Mouse (Mus musculus): ENCODE measurements around the gene Plekhg2. TPM values are rescaled to one million over a fixed set of nuclear protein-coding genes. Genes with fewer than 3 reads are reported as not detected.

Gene Plekhg2
- polyA plus RNA-seq, 1 experiment from 2014 or later: 81.2 TPM

DNA sequence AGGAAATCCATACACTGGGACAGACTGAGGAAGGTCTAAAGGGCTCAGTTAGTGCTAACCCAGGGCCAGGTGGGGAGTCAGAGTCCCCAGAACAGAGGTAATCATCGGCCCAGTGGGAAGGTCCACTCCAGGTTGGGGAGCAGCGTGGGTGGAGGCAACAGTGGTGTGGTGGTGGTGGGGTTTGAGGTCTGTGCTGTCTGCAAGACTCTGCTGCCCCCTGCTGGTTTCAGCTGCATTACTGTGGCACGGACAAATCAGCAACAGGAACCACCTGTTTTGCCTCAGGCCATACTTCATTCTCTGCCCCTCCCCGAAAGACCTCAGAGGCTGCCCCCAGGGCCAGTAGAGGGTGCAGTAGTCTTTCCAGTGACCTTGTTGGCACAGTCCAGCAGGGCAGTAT, 14.1 kb upstream of the Plekhg2 start:
- peaks cover 7% of the 10 kb centered on the region; the same call in 1 of the 2 replicates for H3K36me3 ChIP-seq (ENCODE audit: control insufficient read depth, insufficient read depth, low read length)
- WGBS: 28% methylated on average over 4 of the region's 4 CpGs
- peaks cover 5% of the 10 kb centered on the region; the same call in 1 of the 2 replicates for H3K4me1 ChIP-seq (replicated peaks; ENCODE audit: control insufficient read depth, insufficient read depth, low read length)
- H3K9me3 ChIP-seq (ENCODE audit: control insufficient read depth, low read length): no peaks in the 10 kb centered on the region
- H3K4me2 ChIP-seq (ENCODE audit: low read depth, low read length, severe bottlenecking): no peak overlapping the region
- DNase-seq (ENCODE audit: low spot score): peak; percentile 91
- H3K9ac ChIP-seq (ENCODE audit: low read length): no peak overlapping the region
- no peak overlapping the region for H3K4me3 ChIP-seq (ENCODE audit: low read depth, low read length)
- no peak overlapping the region for H3K27ac ChIP-seq (ENCODE audit: low read depth, low read length)
- no peaks in the 10 kb centered on the region for H3K27me3 ChIP-seq (ENCODE audit: control insufficient read depth, insufficient read depth, low read length)
- peak; percentile 67 for ATAC-seq (replicated peaks; ENCODE audit: low FRiP score)

DNA sequence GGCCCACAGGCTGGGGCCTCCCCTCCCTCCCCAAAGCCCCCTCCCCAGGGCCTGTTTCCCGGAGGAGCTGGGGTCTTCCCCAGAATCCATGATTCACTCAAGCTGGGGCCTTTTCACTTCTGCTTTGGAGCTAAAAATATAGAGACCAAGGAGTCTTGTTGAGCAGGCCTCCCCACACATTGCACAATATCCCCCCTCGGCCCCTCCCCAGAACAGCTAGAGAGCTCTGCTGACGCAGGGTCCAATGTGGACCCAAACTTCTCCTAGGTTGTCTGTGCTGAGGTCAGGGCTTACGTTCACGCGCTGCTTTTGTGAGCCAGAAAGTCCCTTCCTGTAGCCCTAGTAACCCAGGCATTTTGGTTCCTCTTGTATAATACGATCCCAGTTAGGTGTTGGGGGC, 13.6 kb upstream of the Plekhg2 start:
- ATAC-seq (replicated peaks; ENCODE audit: low FRiP score) (no peak), DNase-seq (ENCODE audit: low spot score) (no peak)
- H3K27me3 ChIP-seq (ENCODE audit: control insufficient read depth, insufficient read depth, low read length): no peaks in the 10 kb centered on the region
- no peak overlapping the region for H3K4me2 ChIP-seq (ENCODE audit: low read depth, low read length, severe bottlenecking)
- no peak overlapping the region for H3K27ac ChIP-seq (ENCODE audit: low read depth, low read length)
- WGBS: 88% methylated on average over 7 of the region's 7 CpGs
- no peak overlapping the region for H3K4me3 ChIP-seq (ENCODE audit: low read depth, low read length)
- H3K36me3 ChIP-seq (ENCODE audit: control insufficient read depth, insufficient read depth, low read length): peaks cover 7% of the 10 kb centered on the region; the same call in 1 of the 2 replicates
- H3K9me3 ChIP-seq (ENCODE audit: control insufficient read depth, low read length): no peaks in the 10 kb centered on the region
- no peak overlapping the region for H3K9ac ChIP-seq (ENCODE audit: low read length)
- peaks cover 8% of the 10 kb centered on the region; the same call in 1 of the 2 replicates for H3K4me1 ChIP-seq (replicated peaks; ENCODE audit: control insufficient read depth, insufficient read depth, low read length)

DNA sequence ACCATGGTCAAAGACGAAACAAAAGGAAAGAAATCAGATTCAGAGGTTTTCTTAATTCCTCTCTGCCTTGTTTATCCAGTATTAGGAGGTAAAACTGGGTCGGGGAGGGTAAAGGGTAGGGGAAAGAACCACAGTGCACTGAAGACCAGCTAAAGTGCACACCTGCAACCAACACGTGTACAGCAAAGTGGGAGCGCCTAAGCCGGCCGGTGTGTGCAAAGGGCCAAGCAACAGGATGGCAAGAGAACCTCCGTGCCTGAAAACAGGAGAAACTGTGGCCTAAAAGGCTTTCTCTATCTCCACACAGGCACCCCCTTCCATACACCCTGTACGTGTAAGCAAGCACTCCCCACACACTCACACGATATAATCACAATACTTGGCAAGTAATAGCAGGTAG, 12.8 kb upstream of the Plekhg2 start:
- H3K4me3 ChIP-seq (ENCODE audit: low read depth, low read length): no peak overlapping the region
- peaks cover 6% of the 10 kb centered on the region; the same call in 1 of the 2 replicates for H3K36me3 ChIP-seq (ENCODE audit: control insufficient read depth, insufficient read depth, low read length)
- H3K27me3 ChIP-seq (ENCODE audit: control insufficient read depth, insufficient read depth, low read length): no peaks in the 10 kb centered on the region
- no peak for DNase-seq (ENCODE audit: low spot score)
- 93% methylated on average over 9 of the region's 9 CpGs for WGBS
- H3K9ac ChIP-seq (ENCODE audit: low read length): no peak overlapping the region
- H3K4me1 ChIP-seq (replicated peaks; ENCODE audit: control insufficient read depth, insufficient read depth, low read length): peaks cover 11% of the 10 kb centered on the region; the same call in 1 of the 2 replicates
- no peaks in the 10 kb centered on the region for H3K9me3 ChIP-seq (ENCODE audit: control insufficient read depth, low read length)
- H3K4me2 ChIP-seq (ENCODE audit: low read depth, low read length, severe bottlenecking): no peak overlapping the region
- ATAC-seq (replicated peaks; ENCODE audit: low FRiP score): no peak
- no peak overlapping the region for H3K27ac ChIP-seq (ENCODE audit: low read depth, low read length)

DNA sequence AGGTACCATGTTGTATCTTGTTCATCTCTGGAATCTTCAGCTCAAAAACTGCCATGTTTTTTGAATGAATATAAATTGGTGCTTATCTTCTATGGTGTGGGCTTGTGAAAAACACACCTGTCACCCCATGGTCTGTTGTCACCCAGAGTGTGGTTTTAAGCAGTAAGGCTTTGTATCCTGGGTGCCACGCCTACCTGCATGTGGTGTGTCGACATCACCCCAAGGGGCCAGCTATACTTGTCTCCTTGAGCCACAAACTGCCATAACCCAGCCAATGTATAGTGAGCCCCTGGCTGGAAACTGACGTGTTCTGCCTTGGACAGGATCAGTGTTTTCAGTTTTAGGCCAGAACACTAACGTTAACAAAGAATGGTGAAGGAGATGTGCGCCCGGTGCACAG, 11.8 kb upstream of the Plekhg2 start:
- Histone ChIP-seq H3K9ac (ENCODE audit: low read length) (no peak overlapping the region), H3K4me2 (ENCODE audit: low read depth, low read length, severe bottlenecking) (no peak overlapping the region), H3K4me3 (ENCODE audit: low read depth, low read length) (no peak overlapping the region), H3K27me3 (ENCODE audit: control insufficient read depth, insufficient read depth, low read length) (no peaks in the 10 kb centered on the region), H3K4me1 (replicated peaks; ENCODE audit: control insufficient read depth, insufficient read depth, low read length) (peaks cover 14% of the 10 kb centered on the region; the same call in 1 of the 2 replicates), H3K9me3 (ENCODE audit: control insufficient read depth, low read length) (no peaks in the 10 kb centered on the region), H3K27ac (ENCODE audit: low read depth, low read length) (no peak overlapping the region), H3K36me3 (ENCODE audit: control insufficient read depth, insufficient read depth, low read length) (peaks cover 4% of the 10 kb centered on the region; the same call in 1 of the 2 replicates)
- no peak for ATAC-seq (replicated peaks; ENCODE audit: low FRiP score)
- DNase-seq (ENCODE audit: low spot score): no peak
- 84% methylated on average over 6 of the region's 6 CpGs for WGBS

DNA sequence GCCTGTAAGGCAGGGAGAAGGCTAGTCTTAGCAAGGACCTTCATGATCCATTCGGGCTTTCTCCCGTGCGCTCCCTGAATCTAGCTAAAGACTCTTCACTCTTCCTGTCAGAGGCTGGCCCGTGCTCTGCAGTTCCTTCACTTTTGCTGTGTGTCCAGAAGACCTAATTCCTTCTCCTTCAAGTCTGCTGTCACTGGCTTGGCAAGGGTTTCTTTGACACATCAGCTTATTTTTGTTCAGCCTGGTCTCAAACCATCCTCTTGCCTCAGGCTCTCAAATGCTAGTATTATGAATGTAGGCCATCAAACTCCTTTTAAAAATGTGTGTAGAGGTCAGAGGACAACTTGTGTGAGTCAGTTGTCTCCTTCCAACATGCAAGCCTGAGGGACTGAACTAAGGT, 11.2 kb upstream of the Plekhg2 start:
- H3K27ac ChIP-seq (ENCODE audit: low read depth, low read length): no peak overlapping the region
- no peak overlapping the region for H3K9ac ChIP-seq (ENCODE audit: low read length)
- H3K36me3 ChIP-seq (ENCODE audit: control insufficient read depth, insufficient read depth, low read length): peaks cover 4% of the 10 kb centered on the region; the same call in 1 of the 2 replicates
- H3K4me1 ChIP-seq (replicated peaks; ENCODE audit: control insufficient read depth, insufficient read depth, low read length): peaks cover 16% of the 10 kb centered on the region; the same call in 1 of the 2 replicates
- no peak overlapping the region for H3K4me2 ChIP-seq (ENCODE audit: low read depth, low read length, severe bottlenecking)
- H3K4me3 ChIP-seq (ENCODE audit: low read depth, low read length): no peak overlapping the region
- H3K9me3 ChIP-seq (ENCODE audit: control insufficient read depth, low read length): no peaks in the 10 kb centered on the region
- WGBS: 87% methylated on average over 4 of the region's 4 CpGs
- no peaks in the 10 kb centered on the region for H3K27me3 ChIP-seq (ENCODE audit: control insufficient read depth, insufficient read depth, low read length)
- DNase-seq (ENCODE audit: low spot score) (no peak), ATAC-seq (replicated peaks; ENCODE audit: low FRiP score) (no peak)

DNA sequence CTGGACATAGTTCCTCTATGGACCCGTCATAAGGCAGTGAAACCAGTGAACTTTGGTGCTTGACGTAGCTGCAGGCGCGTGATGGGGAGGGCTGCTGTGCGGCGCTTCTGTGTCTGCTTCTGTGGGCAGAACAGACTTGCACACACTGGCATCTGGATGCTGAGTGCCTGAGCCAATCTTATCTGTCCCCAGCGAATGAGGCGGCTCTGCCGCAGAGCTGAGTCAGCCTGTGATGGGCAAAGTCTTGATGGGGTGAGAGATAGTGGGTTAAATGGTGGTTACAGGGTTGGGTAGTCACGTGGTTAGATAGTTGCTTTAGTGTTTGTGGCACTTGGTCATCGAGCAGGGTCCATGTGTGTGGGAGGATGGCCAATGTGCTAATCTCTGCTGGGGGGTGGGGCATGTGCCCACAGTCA, 10.6 kb upstream of the Plekhg2 start:
- H3K9me3 ChIP-seq (ENCODE audit: control insufficient read depth, low read length): no peaks in the 10 kb centered on the region
- ATAC-seq (replicated peaks; ENCODE audit: low FRiP score): no peak
- 74% methylated on average over 11 of the region's 11 CpGs for WGBS
- H3K36me3 ChIP-seq (ENCODE audit: control insufficient read depth, insufficient read depth, low read length): peaks cover under 1% of the 10 kb centered on the region; the same call in 1 of the 2 replicates
- H3K27me3 ChIP-seq (ENCODE audit: control insufficient read depth, insufficient read depth, low read length): 0 out of 2 replicates have a peak, but pooled peaks cover 2% of the 10 kb centered on the region
- H3K4me1 ChIP-seq (replicated peaks; ENCODE audit: control insufficient read depth, insufficient read depth, low read length): peaks cover 22% of the 10 kb centered on the region
- no peak overlapping the region for H3K4me2 ChIP-seq (ENCODE audit: low read depth, low read length, severe bottlenecking)
- DNase-seq (ENCODE audit: low spot score): no peak
- no peak overlapping the region for H3K9ac ChIP-seq (ENCODE audit: low read length)
- no peak overlapping the region for H3K27ac ChIP-seq (ENCODE audit: low read depth, low read length)
- H3K4me3 ChIP-seq (ENCODE audit: low read depth, low read length): no peak overlapping the region

DNA sequence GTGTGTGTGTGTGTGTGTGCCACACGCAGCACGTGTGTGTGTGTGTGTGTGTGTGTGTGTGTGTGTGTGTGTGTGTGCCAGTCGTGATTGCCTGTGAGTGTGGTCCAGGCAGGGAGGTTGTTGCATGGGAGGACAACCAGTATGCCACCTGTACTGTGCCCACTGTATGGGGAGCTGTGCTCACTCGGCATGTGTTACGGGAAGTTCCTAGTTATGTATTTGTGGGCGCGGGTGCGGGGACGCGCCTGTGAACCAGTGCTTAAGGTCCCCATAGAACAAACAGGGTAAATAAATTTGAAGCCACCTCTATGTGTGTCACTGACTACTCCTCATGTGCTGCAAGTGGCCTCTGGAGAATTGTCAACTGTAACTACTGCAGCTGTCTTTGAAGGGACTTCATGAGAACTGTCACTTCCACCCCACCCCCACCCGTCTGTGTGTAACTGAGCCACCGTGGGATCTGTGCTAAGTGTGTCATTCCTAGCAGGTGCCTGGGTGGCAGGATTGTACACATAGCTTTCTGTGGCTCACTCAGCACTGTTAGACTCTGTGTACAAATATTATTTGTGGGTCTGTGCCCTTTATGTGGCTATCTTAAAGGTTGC, 10.1 kb upstream of the Plekhg2 start:
- ATAC-seq (replicated peaks; ENCODE audit: low FRiP score) (no peak), DNase-seq (ENCODE audit: low spot score) (no peak)
- Histone ChIP-seq H3K36me3 (ENCODE audit: control insufficient read depth, insufficient read depth, low read length) (no peaks in the 10 kb centered on the region; the same call in 1 of the 2 replicates), H3K4me2 (ENCODE audit: low read depth, low read length, severe bottlenecking) (peak overlapping the region; percentile 54; the same call in 1 of the 2 replicates), H3K9me3 (ENCODE audit: control insufficient read depth, low read length) (no peaks in the 10 kb centered on the region), H3K27me3 (ENCODE audit: control insufficient read depth, insufficient read depth, low read length) (0 out of 2 replicates have a peak, but pooled peaks cover 2% of the 10 kb centered on the region), H3K4me3 (ENCODE audit: low read depth, low read length) (no peak overlapping the region), H3K27ac (ENCODE audit: low read depth, low read length) (no peak overlapping the region), H3K4me1 (replicated peaks; ENCODE audit: control insufficient read depth, insufficient read depth, low read length) (peaks cover 24% of the 10 kb centered on the region), H3K9ac (ENCODE audit: low read length) (no peak overlapping the region; the same call in 1 of the 2 replicates)
- 71% methylated on average over 9 of the region's 12 CpGs for WGBS

DNA sequence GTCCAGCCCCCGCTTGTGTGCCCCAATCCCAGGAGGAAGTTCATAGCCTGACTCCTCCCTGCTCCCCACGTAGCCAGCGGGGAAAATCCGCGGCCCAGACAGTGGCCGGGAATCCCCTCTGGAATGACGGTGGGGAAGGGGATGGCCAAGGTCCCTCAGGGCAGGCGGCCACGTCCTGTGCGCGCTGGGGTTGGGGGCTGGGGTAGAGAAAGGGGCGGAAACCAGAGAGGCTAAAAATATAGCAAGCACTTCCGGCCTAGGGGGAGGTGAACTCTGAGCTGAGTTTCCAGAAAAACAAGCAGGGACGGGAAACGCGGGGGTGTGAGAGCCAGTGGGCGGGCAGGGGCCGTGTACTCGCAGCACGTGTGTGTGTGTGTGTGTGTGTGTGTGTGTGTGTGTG, 9.5 kb upstream of the Plekhg2 start:
- Histone ChIP-seq H3K27me3 (ENCODE audit: control insufficient read depth, insufficient read depth, low read length) (0 out of 2 replicates have a peak, but pooled peaks cover 2% of the 10 kb centered on the region), H3K36me3 (ENCODE audit: control insufficient read depth, insufficient read depth, low read length) (no peaks in the 10 kb centered on the region), H3K4me2 (ENCODE audit: low read depth, low read length, severe bottlenecking) (peak overlapping the region; percentile 54), H3K9ac (ENCODE audit: low read length) (peak overlapping the region; percentile 69), H3K4me3 (ENCODE audit: low read depth, low read length) (peak overlapping the region; percentile 24), H3K27ac (ENCODE audit: low read depth, low read length) (peak overlapping the region; percentile 66), H3K9me3 (ENCODE audit: control insufficient read depth, low read length) (no peaks in the 10 kb centered on the region), H3K4me1 (replicated peaks; ENCODE audit: control insufficient read depth, insufficient read depth, low read length) (peaks cover 24% of the 10 kb centered on the region)
- WGBS: 3% methylated on average over 19 of the region's 20 CpGs
- DNase-seq (ENCODE audit: low spot score) (peak; percentile 80), ATAC-seq (replicated peaks; ENCODE audit: low FRiP score) (no peak)
